Mouse (Mus musculus) G1E-ER4 (cell line): ENCODE results near the gene Itga2b. TPM values are rescaled to one million over a fixed set of nuclear protein-coding genes. Genes with fewer than 3 reads are reported as not detected.

Experiments used
- GATA1 ChIP-seq: IDR thresholded peaks from one replicate; pipeline ENCODE4 v1.8.0; 2012; ENCODE audit warnings: low read length, inconsistent platforms
- polyA plus RNA-seq: library from polyadenylated mRNA; stranded (reverse); fragments of >175 nt; gene quantifications from 2 replicates; pipeline ENCODE4 v1.2.3, GENCODE M21; 2012

The Itga2b gene
- polyA plus RNA-seq, 1 experiment: 18.0 TPM

GRCm38 (mm10) chr11:102432115-102432843 lies 37.6 kb downstream of the Itga2b start:
- TF ChIP-seq GATA1: no peak

GRCm38 (mm10) chr11:102431728-102432114 lies 38.2 kb downstream of the Itga2b start:
- TF ChIP-seq GATA1: no peak

- TF ChIP-seq GATA1: no peak
Measured at GRCm38 (mm10) chr11:102431018-102431645, 38.8 kb downstream of the Itga2b start.

GRCm38 (mm10) chr11:102430121-102431017 lies 39.6 kb downstream of the Itga2b start, which contains the start of gene Grn:
Gene Grn, plus strand, starts transcription at chr11:102430315.
- no peak for TF ChIP-seq GATA1

- TF ChIP-seq GATA1: no peak
Measured at GRCm38 (mm10) chr11:102429551-102429950, 40.4 kb downstream of the Itga2b start.

GRCm38 (mm10) chr11:102428981-102429540 lies 40.9 kb downstream of the Itga2b start:
- no peak for TF ChIP-seq GATA1

- no peak for TF ChIP-seq GATA1
Measured at GRCm38 (mm10) chr11:102425555-102426316, 44.2 kb downstream of the Itga2b start.

- no peak for TF ChIP-seq GATA1
Measured at GRCm38 (mm10) chr11:102424666-102425065, 45.3 kb downstream of the Itga2b start.

GRCm38 (mm10) chr11:102421559-102421958 lies 48.4 kb downstream of the Itga2b start:
- TF ChIP-seq GATA1: no peak

- TF ChIP-seq GATA1: no peak
Measured at GRCm38 (mm10) chr11:102418887-102419286, 51.0 kb downstream of the Itga2b start.

GRCm38 (mm10) chr11:102417160-102417559 lies 52.8 kb downstream of the Itga2b start:
- TF ChIP-seq GATA1: no peak

- no peak for TF ChIP-seq GATA1
Measured at GRCm38 (mm10) chr11:102415034-102415802, 54.7 kb downstream of the Itga2b start.

- TF ChIP-seq GATA1: no peak
Measured at GRCm38 (mm10) chr11:102413059-102413458, 56.9 kb downstream of the Itga2b start.

GRCm38 (mm10) chr11:102411704-102412103 lies 58.2 kb downstream of the Itga2b start:
- no peak for TF ChIP-seq GATA1

GRCm38 (mm10) chr11:102411061-102411460 lies 58.9 kb downstream of the Itga2b start:
- no peak for TF ChIP-seq GATA1
